Mouse (Mus musculus): ENCODE measurements around the gene Cts3.
"Not testable (repeated sequence)": the region's sequence is repeated elsewhere in the genome, so short reads cannot be mapped to it uniquely, and the experiment has no call there.

Gene Cts3

GRCm38 (mm10) chr13:61570027-61570426 is at the start of gene Cts3:
Gene Cts3 (minus strand): TSS chr13:61570127.
- DNase-seq (ENCODE audit: low spot score), result no peak

- not testable (repeated sequence) for DNase-seq (ENCODE audit: low spot score)
Measured at GRCm38 (mm10) chr13:61568074-61568473, 1.9 kb downstream of the Cts3 start, which contains the start of gene Gm49352. Gene Gm49352 (minus strand): TSS chr13:61568174.

GRCm38 (mm10) chr13:61541631-61542030 is 28.3 kb downstream of the Cts3 start, which contains the start of gene Ctsm:
Gene Ctsm (minus strand): TSS chr13:61541839.
- DNase-seq (ENCODE audit: low spot score), result no peak
